Mouse (Mus musculus) mouse embryonic stem cell (cell line): ENCODE measurements around the gene Fam83g.

ENCODE experiments used
- in situ Hi-C, 2 experiments: fragments of 300-500 bp; cut with MboI; formaldehyde crosslinking; loops; 1 replicate in 1 of 2; 3 replicates in 1 of 2; pipeline ENCODE4 v1.14.3; 2019 to 2020; ENCODE audit warnings: low sequenced_read_pairs in 2 of 2, low pct_unique_long_range_greater_than_20kb in 1 of 2, mixed read lengths in 1 of 2; ENCODE audit not compliant: unreplicated experiment in 1 of 2

Gene Fam83g

DNA sequence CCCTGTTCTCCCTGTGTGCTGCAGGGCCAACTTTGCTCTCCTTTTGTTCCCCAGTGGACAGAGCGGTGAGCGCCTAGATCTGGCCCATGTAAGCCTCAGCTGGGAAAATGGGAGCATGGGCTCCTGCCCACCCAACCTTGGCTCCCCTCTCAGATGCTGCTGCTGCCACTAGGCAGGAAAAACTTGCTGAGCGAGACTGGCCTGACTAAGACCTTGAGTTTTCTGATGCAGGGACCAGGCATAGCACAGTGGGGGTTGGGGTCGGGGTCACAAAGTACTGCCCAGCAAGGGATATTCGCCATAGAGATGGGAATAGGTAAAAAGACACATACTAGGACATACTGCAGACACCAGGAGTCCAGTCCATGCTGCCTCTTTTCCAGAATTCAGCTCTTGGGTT is 16.6 kb upstream of the Fam83g start:
- in situ Hi-C loops = loop anchor here in 1 of 2 experiments (5.0 kb wide), 1 partner anchor 50 kb away; no protein-coding TSS in a partner anchor

DNA sequence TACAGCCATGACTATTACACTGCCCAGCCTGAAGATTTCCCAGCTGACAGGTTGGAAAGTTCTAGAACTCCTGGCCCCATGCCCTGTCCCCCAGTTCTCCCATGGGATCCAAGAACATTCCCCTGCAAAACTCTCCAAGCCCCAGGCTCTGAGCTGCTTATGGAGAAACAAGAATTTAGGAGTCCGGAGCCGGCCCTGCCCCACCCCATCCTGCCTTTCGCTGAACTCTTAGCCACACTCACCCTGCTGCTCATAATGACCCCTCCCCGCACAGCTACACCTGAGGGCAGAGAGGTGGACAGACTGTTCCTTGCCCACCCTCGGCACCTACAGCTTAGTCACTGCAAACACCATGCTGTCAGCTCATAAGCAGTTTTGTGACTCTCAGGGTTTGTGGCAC is 16.1 kb upstream of the Fam83g start:
- in situ Hi-C loops = loop anchor here in 1 of 2 experiments (5.0 kb wide), 1 partner anchor 50 kb away; no protein-coding TSS in a partner anchor

DNA sequence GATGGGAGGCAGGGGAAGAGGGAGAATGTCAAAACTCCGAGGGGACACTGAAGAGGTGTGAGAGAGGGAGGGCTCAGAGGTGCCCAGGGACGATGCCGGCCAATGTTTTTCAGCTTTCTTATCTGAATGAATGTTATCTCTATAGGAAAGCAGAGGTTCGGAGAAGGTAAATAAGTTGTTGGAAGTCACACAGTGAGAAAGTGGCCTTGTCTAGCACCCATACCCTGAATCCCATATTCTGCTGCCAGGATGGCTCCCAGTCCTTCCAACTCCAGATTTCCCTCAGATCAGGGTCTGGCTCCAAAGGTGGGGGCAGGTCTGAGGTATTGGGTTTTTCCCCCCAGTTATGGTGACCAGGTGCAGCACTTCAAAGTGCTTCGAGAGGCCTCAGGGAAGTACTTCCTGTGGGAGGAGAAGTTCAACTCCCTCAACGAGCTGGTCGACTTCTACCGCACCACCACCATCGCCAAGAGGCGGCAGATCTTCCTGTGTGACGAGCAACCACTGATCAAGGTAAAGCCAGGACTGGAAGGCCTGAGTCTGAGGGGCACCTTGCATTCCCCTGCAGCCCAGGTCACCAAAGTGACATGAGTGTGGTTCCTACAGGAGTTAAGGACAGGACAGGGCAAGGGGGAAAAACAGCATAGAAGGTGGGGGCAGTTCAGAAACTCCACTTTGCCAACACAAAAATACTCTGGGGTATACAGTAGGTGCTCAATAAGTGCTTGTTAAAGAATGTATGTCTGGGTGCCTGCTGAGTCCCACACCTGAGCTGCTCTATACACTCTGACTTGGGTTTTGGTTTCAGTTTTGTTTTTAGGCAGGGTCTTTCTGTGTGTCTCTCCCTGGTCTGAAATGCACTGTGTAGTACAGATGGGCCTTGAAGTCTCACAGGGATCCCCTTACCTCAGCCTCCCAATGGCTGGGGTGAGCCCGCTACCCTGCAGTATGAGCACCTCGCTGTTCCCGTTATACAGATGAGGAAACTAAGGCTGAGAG is 14.1 kb upstream of the Fam83g start:
- in situ Hi-C loops = loop anchor here in 1 of 2 experiments (5.0 kb wide), 1 partner anchor 48 kb away; no protein-coding TSS in a partner anchor

- in situ Hi-C loops = no loop called here
Observed at GRCm38 (mm10) chr11:61671781-61672383, 12.0 kb upstream of the Fam83g start.

DNA sequence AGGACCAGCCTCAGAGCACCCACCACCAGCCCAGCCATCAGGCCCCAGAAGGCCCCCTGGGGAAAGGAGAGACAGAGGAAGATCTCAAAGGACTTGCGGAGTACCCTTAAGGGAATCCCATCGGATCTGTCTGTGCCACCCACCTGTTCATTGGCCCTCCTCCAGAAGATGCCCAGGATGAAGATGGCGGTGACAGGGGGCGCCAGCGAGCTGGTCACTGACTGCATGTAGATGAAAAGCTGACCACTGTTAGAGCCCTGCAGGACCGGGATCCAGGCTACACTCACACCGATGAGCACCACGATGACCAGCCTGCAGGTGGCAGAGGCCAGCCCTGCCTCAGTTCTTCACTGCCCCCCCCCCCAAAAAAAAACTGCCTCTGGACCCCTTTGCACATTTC is 10.2 kb upstream of the Fam83g start:
- in situ Hi-C loops = no loop called here

DNA sequence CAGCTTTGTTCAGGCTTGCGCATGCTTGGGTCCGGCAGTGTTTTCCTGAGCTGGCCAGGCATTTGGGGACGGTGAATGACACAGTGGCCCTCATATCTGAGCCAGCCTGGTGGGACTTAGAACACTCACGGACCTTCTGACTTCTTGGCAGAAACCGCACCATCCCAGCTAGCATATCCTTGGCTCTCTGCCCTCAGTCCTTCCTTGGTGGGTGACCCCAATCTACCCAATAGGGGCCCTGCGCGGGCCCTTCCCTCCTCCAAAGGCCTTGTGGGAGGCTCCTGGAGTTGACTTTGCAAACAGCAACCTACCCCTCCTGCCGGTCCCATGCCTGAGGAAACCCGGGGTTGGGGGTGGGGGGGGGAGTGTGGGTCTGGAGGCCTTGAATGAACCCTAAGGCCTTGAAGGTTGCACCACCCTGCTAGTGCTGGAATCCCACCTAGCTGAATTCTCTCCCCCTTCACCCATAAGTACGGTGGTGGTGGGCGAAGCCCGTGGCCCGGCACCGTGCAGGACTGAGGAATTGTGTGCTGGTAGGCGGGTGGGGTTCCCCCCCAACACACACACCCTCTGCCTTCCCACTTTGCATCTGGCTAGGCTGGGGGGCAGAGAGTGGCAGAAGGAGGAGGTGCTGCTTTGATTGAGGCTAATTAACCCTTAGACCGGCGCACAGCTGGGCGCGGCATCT is 9.6 kb upstream of the Fam83g start:
- in situ Hi-C loops = no loop called here

DNA sequence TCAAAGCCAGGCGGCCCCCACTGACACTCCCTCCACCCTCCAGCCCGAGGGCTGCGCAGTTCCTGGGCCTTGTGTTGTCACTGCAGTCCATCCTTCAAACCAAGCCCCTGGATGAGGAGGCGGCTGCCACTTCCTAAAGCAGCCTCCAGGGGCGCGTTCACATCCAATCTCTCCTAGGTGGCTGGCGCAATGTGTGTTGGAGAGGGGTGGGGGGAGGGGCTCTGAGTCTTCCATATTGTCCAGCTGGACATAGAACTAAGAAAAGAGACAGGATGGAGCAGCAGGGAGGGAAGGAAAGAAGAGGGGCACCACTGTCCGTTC is 9.1 kb upstream of the Fam83g start:
- in situ Hi-C loops = no loop called here

GRCm38 (mm10) chr11:61675332-61675731 is 8.6 kb upstream of the Fam83g start:
- in situ Hi-C loops = no loop called here

GRCm38 (mm10) chr11:61676216-61676854 is 7.6 kb upstream of the Fam83g start:
- in situ Hi-C loops = no loop called here

GRCm38 (mm10) chr11:61677709-61678108 is 6.2 kb upstream of the Fam83g start:
- in situ Hi-C loops = no loop called here

DNA sequence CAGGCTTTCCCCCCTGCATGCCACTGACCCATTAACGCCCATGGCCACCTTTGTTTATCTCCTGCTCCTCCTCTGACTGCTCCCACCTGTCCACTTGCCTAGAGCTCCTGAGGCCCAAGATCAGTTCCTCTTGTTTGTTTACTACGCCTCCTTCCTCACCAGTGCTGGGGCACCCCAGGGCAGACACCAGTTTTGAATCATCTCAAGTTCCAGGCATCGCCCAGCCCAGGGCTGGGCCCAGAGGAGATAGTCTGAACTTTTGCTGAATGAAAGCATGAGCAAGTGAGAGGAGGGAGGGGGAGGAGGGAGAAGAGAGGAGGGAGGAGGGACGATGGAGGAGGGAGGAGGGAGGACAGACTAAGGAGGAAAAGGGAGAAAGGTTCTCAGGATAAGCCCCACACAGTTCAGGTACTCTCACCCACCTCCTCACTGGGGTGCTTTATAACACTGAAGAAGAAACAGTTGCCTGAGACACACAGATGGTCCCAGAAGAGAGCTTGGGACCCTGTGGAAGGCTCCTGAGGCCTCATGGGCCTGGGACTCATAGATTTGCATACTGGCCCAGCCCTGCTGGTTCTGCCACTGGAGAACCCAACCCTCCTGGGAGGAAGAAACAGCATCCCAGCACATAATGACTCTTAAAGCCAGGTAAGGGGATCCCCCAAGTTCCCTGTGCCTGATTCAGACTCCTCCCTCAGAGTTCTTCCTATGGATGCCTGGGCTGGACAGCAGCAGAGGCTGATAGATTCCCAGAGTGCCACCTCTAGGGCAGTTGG is 4.6 kb upstream of the Fam83g start:
- in situ Hi-C loops = no loop called here

GRCm38 (mm10) chr11:61685119-61685725 is 1.3 kb downstream of the Fam83g start:
- in situ Hi-C loops = no loop called here

DNA sequence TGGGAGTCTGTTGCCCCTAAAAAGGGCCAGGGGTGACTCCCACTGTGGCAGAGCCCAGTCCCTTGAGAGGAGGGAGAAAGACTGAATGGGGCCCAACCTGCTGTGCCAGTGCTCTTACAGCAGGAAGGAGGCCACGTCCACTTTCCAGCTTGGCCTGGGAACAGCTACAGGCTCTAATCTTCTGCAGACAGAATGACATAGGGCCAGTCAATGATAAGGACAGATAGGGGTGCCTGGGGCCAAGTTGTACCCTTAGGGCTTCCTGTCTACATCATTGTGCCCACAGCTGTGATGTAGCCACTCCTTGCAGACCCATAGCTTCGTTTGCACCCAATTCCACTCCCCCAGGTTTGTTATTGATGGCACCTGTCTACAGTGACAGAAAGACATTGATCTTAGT is 2.2 kb downstream of the Fam83g start:
- in situ Hi-C loops = no loop called here

DNA sequence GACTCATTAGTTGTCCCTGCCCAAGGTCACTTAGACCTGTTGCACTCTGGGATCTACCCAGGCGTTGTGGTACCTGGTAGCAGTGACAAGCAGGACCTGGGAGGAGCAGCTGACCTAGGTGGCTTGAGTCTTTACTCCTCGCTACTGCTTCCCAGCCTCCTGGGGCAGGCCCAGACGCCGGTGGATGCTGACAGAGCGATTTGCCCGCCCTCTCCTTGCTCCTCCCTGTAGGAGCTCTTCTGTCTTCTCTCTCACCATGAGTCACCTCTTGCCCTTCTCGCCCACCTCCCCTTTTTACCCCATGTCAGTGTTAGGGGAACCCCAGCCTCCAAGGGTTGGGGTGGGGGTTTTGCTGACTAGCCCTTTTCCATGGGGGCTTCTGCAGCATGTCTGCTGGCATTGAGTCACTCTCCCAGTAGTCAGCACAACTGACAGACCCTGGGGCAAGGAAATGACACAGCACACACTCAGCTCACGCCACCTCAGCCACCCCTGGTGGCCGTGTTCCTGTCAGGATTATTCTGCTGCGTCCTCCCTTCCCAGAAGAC is 3.1 kb downstream of the Fam83g start:
- in situ Hi-C loops = no loop called here

DNA sequence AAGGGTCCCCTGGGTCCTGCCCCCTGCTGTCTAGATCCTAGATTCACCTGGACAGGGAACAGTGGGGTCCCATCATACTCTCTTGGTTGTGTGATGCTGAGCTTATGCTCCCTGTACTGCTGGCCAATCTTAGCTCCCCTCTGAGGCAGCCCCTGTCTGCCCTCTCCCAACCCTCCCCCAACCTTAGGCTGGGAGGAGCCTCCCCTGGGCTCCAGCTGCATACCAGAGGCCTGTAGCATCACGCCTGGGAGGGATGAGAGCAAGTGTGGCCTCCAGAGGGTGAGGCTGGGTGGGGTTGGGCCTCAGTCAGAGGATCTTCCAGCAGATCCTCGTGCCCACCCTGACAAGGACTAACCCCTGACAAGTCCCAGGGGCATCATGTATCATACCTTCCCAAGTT is 3.7 kb downstream of the Fam83g start:
- in situ Hi-C loops = no loop called here

DNA sequence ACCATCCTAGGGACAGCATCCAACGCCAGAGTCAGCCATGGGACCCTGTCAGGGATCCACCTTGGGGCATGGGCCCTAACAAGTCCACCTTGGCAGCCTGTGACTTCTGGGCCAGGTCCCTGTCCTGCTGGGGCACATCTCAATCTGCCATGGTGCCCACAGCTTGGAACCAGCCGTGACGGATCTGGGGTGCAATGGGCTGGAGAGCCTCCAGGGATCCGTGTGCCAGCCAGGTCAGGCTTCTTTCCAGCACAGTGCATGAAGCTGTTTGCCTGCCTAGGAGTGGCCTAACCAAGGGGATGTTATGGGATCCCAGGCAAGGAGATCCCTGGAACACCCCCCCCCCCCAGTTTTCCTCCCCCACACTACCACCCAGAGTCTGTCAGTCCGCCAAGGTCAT is 9.1 kb downstream of the Fam83g start:
- in situ Hi-C loops = no loop called here

- in situ Hi-C loops = no loop called here
Observed at GRCm38 (mm10) chr11:61698852-61699251, 15.0 kb downstream of the Fam83g start.
